In the genomic region with DNA sequence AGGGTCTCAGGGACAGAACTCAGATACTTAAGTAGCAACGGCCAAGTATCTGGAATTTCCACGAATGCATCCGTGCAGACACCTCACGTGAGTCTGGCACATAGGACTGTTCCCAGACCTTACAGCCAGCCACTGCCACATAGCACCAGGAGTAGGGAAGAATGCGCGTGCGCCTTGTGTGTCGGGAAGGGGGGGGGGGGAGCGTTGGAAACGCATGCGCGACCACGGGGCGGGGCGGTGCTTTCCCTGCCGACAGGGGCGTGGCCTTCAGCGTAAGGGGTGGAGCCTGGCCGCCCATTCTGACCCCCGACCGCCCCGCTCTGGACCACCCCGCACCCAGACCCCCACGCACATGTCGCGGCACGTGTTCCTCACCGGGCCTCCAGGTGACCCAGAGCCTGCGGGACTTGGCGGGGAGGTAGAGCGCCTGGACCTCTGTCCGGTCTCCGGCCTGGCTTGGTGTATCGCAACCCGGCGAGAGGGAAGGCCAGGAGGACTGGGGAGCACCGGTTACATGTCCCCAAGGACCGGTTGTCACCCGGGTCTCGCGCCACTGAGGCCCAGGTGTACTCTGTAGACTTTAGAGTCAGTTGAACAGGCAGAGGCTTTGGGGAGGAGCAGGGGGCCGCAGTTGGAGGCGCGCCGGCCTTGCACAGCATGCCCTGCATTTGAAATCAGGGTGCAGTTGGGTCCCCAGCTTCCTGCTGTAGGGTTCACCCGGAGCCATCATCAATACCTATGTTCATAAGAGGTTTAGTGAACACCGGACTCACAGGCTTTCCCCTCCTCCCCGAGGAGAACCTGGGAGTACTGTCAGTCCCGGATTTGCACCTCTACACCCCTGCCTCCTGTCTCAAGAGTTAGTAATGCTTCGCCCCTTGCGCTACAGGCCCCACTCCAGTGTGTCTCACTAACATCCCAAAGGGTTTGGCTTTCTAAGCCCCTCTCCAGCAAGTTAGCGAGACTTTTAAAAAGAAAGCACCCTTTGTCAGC, we compare ENCODE assay signal across 8 mouse cellular contexts. TPM values are rescaled to one million over a fixed set of nuclear protein-coding genes. Genes with fewer than 3 reads are reported as not detected.
DNase-seq lines count a peak whose midpoint lies in the region; ATAC-seq and TF ChIP-seq lines count a peak whose summit lies in the region.

No protein-coding gene starts in this region.

- H3K4me1 ChIP-seq in embryonic fibroblast, embryonic 13.5 days (ENCODE audit: control insufficient read depth, insufficient read depth, low read length), result no peaks in the 10 kb centered on the region
- no peaks in the 10 kb centered on the region; the same call in 1 of the 2 replicates for H3K4me1 ChIP-seq in heart, embryonic 11.5 days (ENCODE audit: control insufficient read depth, insufficient read depth, low read length)
- peaks cover 25% of the 10 kb centered on the region for H3K4me1 ChIP-seq in kidney, embryonic 15.5 days
- peaks cover 21% of the 10 kb centered on the region for H3K4me1 ChIP-seq in limb, embryonic 15.5 days
- H3K4me1 ChIP-seq in midbrain, postnatal 0 days (ENCODE audit: insufficient read depth, low read length), result peaks cover 5% of the 10 kb centered on the region; the same call in 1 of the 2 replicates

- TF ChIP-seq POLR2A in embryonic fibroblast, embryonic 13.5 days (IDR thresholded peaks at IDR 0.05; ENCODE audit: low read depth, low read length), result peak; percentile 86

- no peak overlapping the region for H3K27ac ChIP-seq in embryonic fibroblast, embryonic 13.5 days (ENCODE audit: insufficient read depth, low read length)
- H3K27ac ChIP-seq in heart, embryonic 11.5 days (ENCODE audit: low read depth, low read length), result 0 out of 2 replicates have a peak overlapping the region, but pooled peaks have one; percentile 10
- H3K27ac ChIP-seq in kidney, embryonic 15.5 days, result peak overlapping the region; percentile 46
- peak overlapping the region; percentile 63 for H3K27ac ChIP-seq in limb, embryonic 15.5 days
- H3K27ac ChIP-seq in midbrain, postnatal 0 days (ENCODE audit: low read depth, low read length), result no peak overlapping the region

- ATAC-seq in heart, embryonic 11.5 days (replicated peaks; ENCODE audit: insufficient number of reproducible peaks, low FRiP score, low TSS enrichment), result peak; percentile 90
- peak; percentile 92 for ATAC-seq in kidney, embryonic 15.5 days (replicated peaks; ENCODE audit: low FRiP score)
- peak; percentile 84 for ATAC-seq in limb, embryonic 15.5 days (ENCODE audit: insufficient number of reproducible peaks, low FRiP score, low TSS enrichment, low read depth)
- peak; percentile 91 for ATAC-seq in midbrain, postnatal 0 days (ENCODE audit: low FRiP score)

- peak overlapping the region; percentile 82 for H3K9ac ChIP-seq in heart, embryonic 11.5 days (ENCODE audit: low read depth, low read length)
- peak overlapping the region; percentile 71 for H3K9ac ChIP-seq in kidney, embryonic 15.5 days
- H3K9ac ChIP-seq in limb, embryonic 15.5 days, result peak overlapping the region; percentile 70
- H3K9ac ChIP-seq in midbrain, postnatal 0 days (replicated peaks; ENCODE audit: low read length, poor library complexity, severe bottlenecking), result peak overlapping the region; percentile 83

- H3K27me3 ChIP-seq in heart, embryonic 11.5 days (ENCODE audit: control insufficient read depth, insufficient read depth, low read length), result no peaks in the 10 kb centered on the region
- H3K27me3 ChIP-seq in kidney, embryonic 15.5 days, result no peaks in the 10 kb centered on the region
- H3K27me3 ChIP-seq in limb, embryonic 15.5 days, result no peaks in the 10 kb centered on the region
- no peaks in the 10 kb centered on the region for H3K27me3 ChIP-seq in midbrain, postnatal 0 days (ENCODE audit: insufficient read depth, low read length)

- H3K4me3 ChIP-seq in embryonic fibroblast, embryonic 13.5 days (ENCODE audit: insufficient read depth, low read length), result peak overlapping the region; percentile 81
- H3K4me3 ChIP-seq in heart, embryonic 11.5 days (ENCODE audit: low read depth, low read length), result peak overlapping the region; percentile 78
- H3K4me3 ChIP-seq in kidney, embryonic 15.5 days (replicated peaks), result peak overlapping the region; percentile 74
- peak overlapping the region; percentile 73 for H3K4me3 ChIP-seq in limb, embryonic 15.5 days
- H3K4me3 ChIP-seq in midbrain, postnatal 0 days (ENCODE audit: low read depth, low read length), result peak overlapping the region; percentile 64

- H3K4me2 ChIP-seq in heart, embryonic 11.5 days, result peak overlapping the region; percentile 85
- peak overlapping the region; percentile 87 for H3K4me2 ChIP-seq in kidney, embryonic 15.5 days
- peak overlapping the region; percentile 75 for H3K4me2 ChIP-seq in limb, embryonic 15.5 days
- H3K4me2 ChIP-seq in midbrain, postnatal 0 days (ENCODE audit: low read depth, low read length, poor library complexity, severe bottlenecking), result peak overlapping the region; percentile 85

- 9% methylated on average over 43 of the region's 52 CpGs for WGBS in heart, embryonic 11.5 days (ENCODE audit: insufficient replicate concordance)
- WGBS in kidney, embryonic 15.5 days, result 7% methylated on average over 52 of the region's 52 CpGs
- 5% methylated on average over 49 of the region's 52 CpGs for WGBS in limb, embryonic 15.5 days
- 6% methylated on average over 50 of the region's 52 CpGs for WGBS in midbrain, postnatal 0 days

- peak; percentile 77 to 78 for DNase-seq in B cell, adult 2 months
- DNase-seq in brain, adult 2 months (ENCODE audit: low read depth, low spot score), result peak; percentile 94
- peak; percentile 95 for DNase-seq in midbrain, postnatal 0 days (ENCODE audit: low spot score)
- peak; percentile 73 to 86 for DNase-seq in spleen, postnatal 10 days (ENCODE audit: low spot score in 2 of 2)

- no peaks in the 10 kb centered on the region for H3K9me3 ChIP-seq in heart, embryonic 11.5 days (replicated peaks; ENCODE audit: control insufficient read depth, low read length)
- H3K9me3 ChIP-seq in kidney, embryonic 15.5 days (replicated peaks), result no peaks in the 10 kb centered on the region
- no peaks in the 10 kb centered on the region for H3K9me3 ChIP-seq in limb, embryonic 15.5 days
- H3K9me3 ChIP-seq in midbrain, postnatal 0 days (ENCODE audit: low read length), result no peaks in the 10 kb centered on the region

- no peaks in the 10 kb centered on the region for H3K36me3 ChIP-seq in heart, embryonic 11.5 days (ENCODE audit: control insufficient read depth, insufficient read depth, low read length)
- no peaks in the 10 kb centered on the region for H3K36me3 ChIP-seq in kidney, embryonic 15.5 days
- no peaks in the 10 kb centered on the region; the same call in 1 of the 2 replicates for H3K36me3 ChIP-seq in limb, embryonic 15.5 days
- H3K36me3 ChIP-seq in midbrain, postnatal 0 days (ENCODE audit: insufficient read depth, low read length), result no peaks in the 10 kb centered on the region

- TF ChIP-seq CTCF in embryonic fibroblast, embryonic 13.5 days (IDR thresholded peaks at IDR 0.05; ENCODE audit: borderline replicate concordance, insufficient read depth, low read length), result no peak
- no peak for TF ChIP-seq CTCF in midbrain, postnatal 0 days (IDR thresholded peaks at IDR 0.05)

RNA-seq across cellular contexts. Expression of a gene that starts 4.5 kb away (rescaled TPM):
- 16.5 and 21.2 TPM in 2 replicates for polyA plus RNA-seq in embryonic fibroblast, embryonic 13.5 days (2011; ENCODE audit: insufficient read length, low read depth, missing spikeins)
- 25.3 and 29.5 TPM in 2 replicates for polyA plus RNA-seq in heart, embryonic 11.5 days (2014; fragmentation: Nextera tagmentation; extraction: Ambion mirVana)
- 23.1 and 28.7 TPM in 2 replicates for polyA plus RNA-seq in kidney, embryonic 15.5 days (2015; fragmentation: Nextera tagmentation; extraction: Ambion mirVana)
- 38.6 and 40.0 TPM in 2 replicates for polyA plus RNA-seq in limb, embryonic 15.5 days (2015; fragmentation: Nextera tagmentation; extraction: Ambion mirVana)
- total RNA-seq in midbrain, postnatal 0 days (2014; rRNA removed), result 23.5 and 24.1 TPM in 2 replicates
- 32.2 and 35.2 TPM in 2 replicates for polyA plus RNA-seq in midbrain, postnatal 0 days (2015; fragmentation: Nextera tagmentation; extraction: Ambion mirVana)

Comparison
In these comparisons a context has a peak if more than half of its experiments do, and no peak if none do; other contexts are left out.
1. H3K27ac ChIP-seq: peak in heart, embryonic 11.5 days (single experiment), kidney, embryonic 15.5 days (single experiment) and limb, embryonic 15.5 days (single experiment); none in embryonic fibroblast, embryonic 13.5 days (single experiment) and midbrain, postnatal 0 days (single experiment).
2. Peak in every context shown above with its lines, with median percentiles within 50 percentile points of each other: DNase-seq, H3K4me3 ChIP-seq, ATAC-seq, H3K4me2 ChIP-seq and H3K9ac ChIP-seq.